Comparison of ENCODE assay signal across 33 mouse cellular contexts in the genomic region with DNA sequence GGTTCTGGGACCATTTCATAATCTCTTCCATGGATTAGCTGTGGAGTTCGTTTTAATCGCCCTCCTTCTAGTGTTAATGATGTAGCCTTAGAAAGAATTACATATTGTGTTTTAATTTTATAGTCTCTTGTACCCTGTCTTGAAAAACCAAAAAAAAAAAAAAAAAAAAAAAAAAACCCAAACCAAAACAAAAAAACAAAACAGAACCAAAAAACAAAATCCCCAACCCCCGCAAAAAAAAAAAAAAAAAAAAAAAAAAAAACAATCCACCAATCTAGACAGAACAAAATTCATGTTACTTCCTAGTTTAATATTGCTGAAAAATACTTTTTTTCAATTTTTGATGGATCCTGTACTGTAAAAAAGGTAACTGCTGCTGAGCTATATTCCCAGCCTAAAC.
"Had no signal": no experiment of that assay in that cellular context is flagged by ENCODE, and none has a peak within 500 bp of the region (broad histone marks: within the 10 kb centered on the region; RNA-seq: fewer than 3 reads in every experiment).

No protein-coding gene starts in this region.

- H3K27me3 ChIP-seq: heart, embryonic 12.5 days; heart, embryonic 13.5 days; heart, embryonic 15.5 days; hindbrain, embryonic 12.5 days; hindbrain, embryonic 13.5 days; hindbrain, embryonic 15.5 days; intestine, embryonic 15.5 days; kidney, embryonic 15.5 days had no signal

- H3K27ac ChIP-seq: heart, embryonic 13.5 days; heart, embryonic 15.5 days; hindbrain, embryonic 10.5 days; hindbrain, embryonic 12.5 days; hindbrain, embryonic 13.5 days; hindbrain, embryonic 14.5 days; hindbrain, embryonic 15.5 days; intestine, embryonic 15.5 days; kidney, embryonic 15.5 days; kidney, postnatal 0 days; layer of hippocampus, adult 2 months; left cerebral cortex, adult 2 months had no signal

- H3K4me2 ChIP-seq: heart, embryonic 12.5 days; heart, embryonic 13.5 days; heart, embryonic 15.5 days; hindbrain, embryonic 12.5 days; hindbrain, embryonic 13.5 days; hindbrain, embryonic 14.5 days; hindbrain, embryonic 15.5 days; intestine, embryonic 15.5 days; kidney, embryonic 15.5 days had no signal

- ATAC-seq: hindbrain, embryonic 16.5 days; inflammation-experienced regulatory T-cells, adult 6 months; intestine, embryonic 15.5 days; intestine, embryonic 16.5 days; intestine, postnatal 0 days had no signal

- H3K36me3 ChIP-seq: intestine, embryonic 15.5 days had no signal

- H3K4me1 ChIP-seq: heart, embryonic 12.5 days; heart, embryonic 13.5 days; heart, embryonic 15.5 days; hindbrain, embryonic 10.5 days; hindbrain, embryonic 12.5 days; hindbrain, embryonic 13.5 days; hindbrain, embryonic 15.5 days; intestine, embryonic 15.5 days; kidney, embryonic 15.5 days had no signal

- H3K4me3 ChIP-seq: heart, embryonic 12.5 days; heart, embryonic 13.5 days; heart, embryonic 15.5 days; hindbrain, embryonic 10.5 days; hindbrain, embryonic 12.5 days; hindbrain, embryonic 13.5 days; hindbrain, embryonic 15.5 days; intestine, embryonic 15.5 days; kidney, embryonic 15.5 days; layer of hippocampus, adult 2 months; left cerebral cortex, adult 2 months had no signal

- H3K9me3 ChIP-seq: heart, embryonic 12.5 days; heart, embryonic 13.5 days; heart, embryonic 15.5 days; hindbrain, embryonic 10.5 days; hindbrain, embryonic 12.5 days; hindbrain, embryonic 13.5 days; hindbrain, embryonic 15.5 days; intestine, embryonic 15.5 days; kidney, embryonic 15.5 days had no signal

- DNase-seq: heart, postnatal 10 days; heart, postnatal 14 days; heart, postnatal 36 days; heart, postnatal 4 days; kidney, adult 11 months; kidney, adult 18-20 months; kidney, adult 2 months; kidney, adult 8-10 months; kidney, adult 9 months; kidney, postnatal 10 days; kidney, postnatal 14 days; kidney, postnatal 25 days; kidney, postnatal 36 days; kidney, postnatal 4 days; layer of hippocampus, adult 9-11 months; layer of hippocampus, postnatal 36 days had no signal

- H3K9ac ChIP-seq: heart, embryonic 12.5 days; heart, embryonic 13.5 days; heart, embryonic 15.5 days; hindbrain, embryonic 12.5 days; hindbrain, embryonic 13.5 days; hindbrain, embryonic 14.5 days; hindbrain, embryonic 15.5 days; intestine, embryonic 15.5 days; kidney, embryonic 15.5 days had no signal
